Mouse (Mus musculus): ENCODE data around the gene Rundc3b. TPM values are rescaled to one million over a fixed set of nuclear protein-coding genes. Genes with fewer than 3 reads are reported as not detected.

Gene Rundc3b
- polyA plus RNA-seq, 1 experiment from 2014 or later = 18.8 TPM

- ATAC-seq (ENCODE audit: low FRiP score) = no peak
- H3K27me3 ChIP-seq = no peaks in the 10 kb centered on the region
- no peaks in the 10 kb centered on the region for H3K4me1 ChIP-seq
- peaks cover 10% of the 10 kb centered on the region for H3K36me3 ChIP-seq (replicated peaks)
- no peaks in the 10 kb centered on the region for H3K9me3 ChIP-seq
- H3K9ac ChIP-seq = no peak overlapping the region
- H3K27ac ChIP-seq = no peak overlapping the region
- H3K4me2 ChIP-seq = no peak overlapping the region
- no peak overlapping the region for H3K4me3 ChIP-seq (replicated peaks)
Observed at GRCm38 (mm10) chr5:8455565-8455964, 167.2 kb downstream of the Rundc3b start.

Other genes starting within 250 kb of the Rundc3b start
- gene Dbf4, start 200.2 kb downstream of the Rundc3b start, polyA plus RNA-seq (2016; fragmentation: Nextera tagmentation; extraction: Ambion mirVana) = 67.6 and 69.1 TPM in 2 replicates
- gene Slc25a40, start 200.1 kb downstream of the Rundc3b start, polyA plus RNA-seq (2016; fragmentation: Nextera tagmentation; extraction: Ambion mirVana) = 10.8 and 12.8 TPM in 2 replicates
- 0.59 and 1.1 TPM in 2 replicates for gene Abcb1a, start 37.1 kb upstream of the Rundc3b start, polyA plus RNA-seq (2016; fragmentation: Nextera tagmentation; extraction: Ambion mirVana)
- gene Abcb1b, start 175.2 kb upstream of the Rundc3b start, polyA plus RNA-seq (2016; fragmentation: Nextera tagmentation; extraction: Ambion mirVana) = 0.85 and 0.93 TPM in 2 replicates

Data from forebrain, embryonic 12.5 days (tissue).